Mouse (Mus musculus) stomach, embryonic 16.5 days (tissue): ENCODE data around the gene Sh3bp5. TPM values are rescaled to one million over a fixed set of nuclear protein-coding genes. Genes with fewer than 3 reads are reported as not detected.
"Not testable (repeated sequence)": the region's sequence is repeated elsewhere in the genome, so short reads cannot be mapped to it uniquely, and the experiment has no call there.

Experiments used
- ATAC-seq: fragments of 200-750 bp; cut with Nextera tagmentation; 2 replicates; pipeline ENCODE4 v1.8.0; 2017; ENCODE audit warnings: moderate number of reproducible peaks, moderate TSS enrichment; ENCODE audit not compliant: insufficient read depth, low FRiP score
- H3K27ac ChIP-seq: fragments of 300-500 bp; sonication (generic); 2 replicates; pipeline ENCODE4 v1.5.1; 2014; ENCODE audit warnings: low read length
- H3K27me3 ChIP-seq: fragments of 300-500 bp; sonication (generic); 2 replicates; pipeline ENCODE4 v1.6.1; 2014; ENCODE audit warnings: low read length, control low read depth, mixed read lengths; ENCODE audit not compliant: control insufficient read depth, insufficient read depth
- H3K36me3 ChIP-seq: fragments of 300-500 bp; sonication (generic); 2 replicates; pipeline ENCODE4 v1.6.1; 2014; ENCODE audit warnings: low read length; ENCODE audit not compliant: control insufficient read depth, insufficient read depth
- H3K4me1 ChIP-seq: fragments of 300-500 bp; sonication (generic); 2 replicates; pipeline ENCODE4 v1.6.1; 2014; ENCODE audit warnings: low read length, control low read depth, mixed read lengths; ENCODE audit not compliant: control insufficient read depth, insufficient read depth
- H3K4me2 ChIP-seq: fragments of 300-500 bp; sonication (generic); 2 replicates; pipeline ENCODE4 v1.6.1; 2014; ENCODE audit warnings: low read depth, low read length, mixed read lengths
- H3K4me3 ChIP-seq: fragments of 300-500 bp; sonication (generic); replicated peaks from 2 replicates; pipeline ENCODE4 v1.5.1; 2014; ENCODE audit warnings: mild to moderate bottlenecking, low read length
- H3K9ac ChIP-seq: fragments of 300-500 bp; sonication (generic); 2 replicates; pipeline ENCODE4 v1.6.1; 2014; ENCODE audit warnings: low read length
- H3K9me3 ChIP-seq: fragments of 300-500 bp; sonication (generic); replicated peaks from 2 replicates; pipeline ENCODE4 v1.6.1; 2016; ENCODE audit warnings: low read length, control low read depth; ENCODE audit not compliant: control insufficient read depth
- WGBS: fragments of 180-500 bp; shearing (Covaris S2); extraction: QIAGEN DNeasy Blood & Tissue Kit; methylation state at CpG from one replicate; pipeline ENCODE4 v1.1.7; 2014; 5-methylcytosine and 5-hydroxymethylcytosine counted together
- polyA plus RNA-seq: library from polyadenylated mRNA; unstranded; fragments of >200 nt; fragmentation: Nextera tagmentation; extraction: Ambion mirVana; gene quantifications from 2 replicates; pipeline ENCODE4 v1.2.1, GENCODE M21; 2015

The Sh3bp5 gene
- polyA plus RNA-seq = 19.5 and 20.0 TPM in 2 replicates

GRCm38 (mm10) chr14:31435930-31436693, at the start of gene Sh3bp5:
Gene Sh3bp5 (minus strand): TSS chr14:31436078.
- peak within 1 kb of the TSS; percentile 78 for H3K9ac ChIP-seq
- no peaks in the 10 kb centered on the region for H3K27me3 ChIP-seq
- no peaks in the 10 kb centered on the region for H3K36me3 ChIP-seq
- peak; percentile 93 for ATAC-seq
- 8% methylated on average over 49 of the region's 49 CpGs for WGBS
- no peaks in the 10 kb centered on the region for H3K9me3 ChIP-seq
- peaks cover 13% of the 10 kb centered on the region; the same call in 1 of the 2 replicates for H3K4me1 ChIP-seq
- peak within 1 kb of the TSS; percentile 72 for H3K4me3 ChIP-seq
- H3K4me2 ChIP-seq = peak within 1 kb of the TSS; percentile 95
- H3K27ac ChIP-seq = peak within 1 kb of the TSS; percentile 42

DNA sequence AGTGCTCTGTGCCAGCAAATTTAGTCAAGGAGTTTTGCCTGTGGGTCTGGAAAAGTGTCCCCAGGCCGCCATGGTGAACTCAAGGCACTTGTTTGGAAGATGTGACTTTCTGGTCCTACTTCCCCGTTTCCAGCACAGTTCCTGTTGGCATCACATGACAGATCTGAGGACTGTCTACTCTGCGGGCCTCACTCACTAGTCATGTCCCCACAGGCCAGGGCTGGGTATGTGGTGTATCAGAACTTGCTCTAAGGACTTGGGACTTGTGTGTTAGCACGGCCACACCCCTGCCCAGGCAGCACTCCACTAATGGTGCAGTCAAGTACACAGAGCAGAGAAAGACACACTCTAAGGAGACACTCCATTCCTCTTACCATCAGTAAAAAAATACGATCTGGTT, 46.5 kb upstream of the Sh3bp5 start:
- Histone ChIP-seq H3K4me2 (no peak overlapping the region), H3K4me3 (no peak overlapping the region), H3K9ac (no peak overlapping the region), H3K9me3 (no peaks in the 10 kb centered on the region), H3K27ac (no peak overlapping the region), H3K4me1 (no peaks in the 10 kb centered on the region), H3K36me3 (peaks cover 35% of the 10 kb centered on the region), H3K27me3 (no peaks in the 10 kb centered on the region)
- peak; percentile 47; the same call in 1 of the 2 replicates for ATAC-seq
- 84% methylated on average over 5 of the region's 5 CpGs for WGBS

DNA sequence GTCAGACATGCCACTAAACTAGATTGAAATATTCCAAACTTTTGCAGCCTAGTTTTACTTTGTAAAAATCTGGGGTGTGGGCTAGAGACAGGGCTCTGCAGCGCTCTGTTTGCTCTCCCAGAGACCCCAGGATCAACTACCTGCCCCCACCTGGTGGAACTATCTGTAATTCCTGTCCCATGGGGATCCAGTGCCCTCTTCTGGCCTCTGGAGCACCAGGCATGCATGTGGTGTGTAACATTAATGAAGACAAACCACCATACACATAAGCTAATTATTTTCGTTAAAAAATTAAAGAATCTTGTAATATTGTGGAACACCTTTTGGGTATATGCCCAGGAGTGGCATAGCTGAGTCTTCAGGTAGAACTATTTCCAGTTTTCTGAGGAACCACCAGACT, 37.4 kb upstream of the Sh3bp5 start:
- ATAC-seq = no peak
- 81% methylated on average over 2 of the region's 2 CpGs for WGBS
- H3K27me3 ChIP-seq = no peaks in the 10 kb centered on the region

GRCm38 (mm10) chr14:31472451-31473061, 36.7 kb upstream of the Sh3bp5 start:
- no peaks in the 10 kb centered on the region for H3K36me3 ChIP-seq
- no peak overlapping the region for H3K4me2 ChIP-seq
- no peak overlapping the region for H3K9ac ChIP-seq
- no peaks in the 10 kb centered on the region for H3K4me1 ChIP-seq
- no peaks in the 10 kb centered on the region for H3K9me3 ChIP-seq
- no peak for ATAC-seq
- 5% methylated on average over 5 of the region's 5 CpGs for WGBS
- no peak overlapping the region for H3K27ac ChIP-seq
- H3K4me3 ChIP-seq = no peak overlapping the region
- H3K27me3 ChIP-seq = no peaks in the 10 kb centered on the region

More for the DNA sequence above, 37.4 kb upstream of the Sh3bp5 start:
- Histone ChIP-seq H3K27ac (no peak overlapping the region), H3K9ac (no peak overlapping the region), H3K4me2 (no peak overlapping the region), H3K36me3 (no peaks in the 10 kb centered on the region), H3K9me3 (no peaks in the 10 kb centered on the region), H3K4me3 (no peak overlapping the region), H3K4me1 (no peaks in the 10 kb centered on the region)

DNA sequence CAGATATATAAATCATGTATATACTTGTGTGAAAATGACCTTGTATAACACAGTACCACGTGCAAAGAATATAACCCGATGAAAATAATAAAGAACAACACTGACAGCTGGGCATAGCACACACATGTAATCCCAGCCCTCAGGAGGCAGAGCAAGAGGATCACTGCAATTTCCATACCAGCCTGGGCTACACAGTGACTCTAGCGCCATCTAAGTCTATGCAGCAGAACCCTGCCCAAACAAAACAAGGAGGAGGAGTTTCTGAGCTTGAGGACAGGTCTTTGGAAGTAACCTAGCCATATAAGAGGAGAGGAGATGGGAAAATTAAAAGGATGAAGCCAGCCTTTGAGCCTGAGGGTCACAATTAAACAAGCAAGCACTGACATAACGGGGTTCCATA, 33.8 kb upstream of the Sh3bp5 start:
- Histone ChIP-seq H3K27ac (no peak overlapping the region), H3K36me3 (no peaks in the 10 kb centered on the region), H3K4me3 (no peak overlapping the region), H3K27me3 (no peaks in the 10 kb centered on the region), H3K9ac (no peak overlapping the region), H3K4me2 (no peak overlapping the region), H3K9me3 (no peaks in the 10 kb centered on the region), H3K4me1 (no peaks in the 10 kb centered on the region)
- WGBS = 59% methylated on average over 4 of the region's 4 CpGs
- ATAC-seq = no peak

GRCm38 (mm10) chr14:31464176-31464575, 28.3 kb upstream of the Sh3bp5 start:
- Histone ChIP-seq H3K4me3 (no peak overlapping the region), H3K36me3 (no peaks in the 10 kb centered on the region), H3K27me3 (no peaks in the 10 kb centered on the region), H3K9ac (no peak overlapping the region), H3K27ac (no peak overlapping the region), H3K4me1 (no peaks in the 10 kb centered on the region), H3K9me3 (no peaks in the 10 kb centered on the region), H3K4me2 (no peak overlapping the region)
- no peak for ATAC-seq
- WGBS = 52% methylated on average over 8 of the region's 8 CpGs

- H3K36me3 ChIP-seq = no peaks in the 10 kb centered on the region
Observed at GRCm38 (mm10) chr14:31462886-31463285, 27.0 kb upstream of the Sh3bp5 start.

DNA sequence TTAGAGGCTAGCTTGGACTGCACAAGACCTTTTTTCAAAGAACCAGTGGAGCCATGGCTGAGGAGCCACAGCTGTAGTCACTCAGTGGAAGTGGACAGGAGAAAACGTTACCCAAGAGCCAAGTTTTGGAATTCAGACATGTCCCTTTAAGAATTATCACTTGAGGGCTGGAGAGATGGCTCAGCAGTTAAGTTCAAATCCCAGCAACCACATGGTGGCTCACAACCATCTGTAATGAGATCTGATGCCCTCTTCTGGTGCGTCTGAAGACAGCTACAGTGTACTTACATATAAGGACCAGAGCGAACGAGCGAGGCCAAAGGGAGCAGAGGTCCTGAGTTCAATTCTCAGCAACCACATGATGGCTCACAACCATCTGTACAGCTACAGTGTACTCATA, 26.3 kb upstream of the Sh3bp5 start:
- H3K4me3 ChIP-seq, H3K4me2 ChIP-seq, H3K27ac ChIP-seq, H3K27me3 ChIP-seq, H3K9ac ChIP-seq, ATAC-seq, H3K9me3 ChIP-seq, H3K4me1 ChIP-seq, H3K36me3 ChIP-seq: not testable (repeated sequence)
- 68% methylated on average over 5 of the region's 5 CpGs for WGBS

More at GRCm38 (mm10) chr14:31462886-31463285, 27.0 kb upstream of the Sh3bp5 start:
- Histone ChIP-seq H3K27ac (peak overlapping the region; percentile 59), H3K27me3 (no peaks in the 10 kb centered on the region), H3K4me2 (no peak overlapping the region), H3K4me1 (no peaks in the 10 kb centered on the region; the same call in 1 of the 2 replicates), H3K9ac (peak overlapping the region; percentile 0; the same call in 1 of the 2 replicates), H3K9me3 (no peaks in the 10 kb centered on the region), H3K4me3 (no peak overlapping the region)
- peak; percentile 71; the same call in 1 of the 2 replicates for ATAC-seq
- 61% methylated on average over 6 of the region's 6 CpGs for WGBS

DNA sequence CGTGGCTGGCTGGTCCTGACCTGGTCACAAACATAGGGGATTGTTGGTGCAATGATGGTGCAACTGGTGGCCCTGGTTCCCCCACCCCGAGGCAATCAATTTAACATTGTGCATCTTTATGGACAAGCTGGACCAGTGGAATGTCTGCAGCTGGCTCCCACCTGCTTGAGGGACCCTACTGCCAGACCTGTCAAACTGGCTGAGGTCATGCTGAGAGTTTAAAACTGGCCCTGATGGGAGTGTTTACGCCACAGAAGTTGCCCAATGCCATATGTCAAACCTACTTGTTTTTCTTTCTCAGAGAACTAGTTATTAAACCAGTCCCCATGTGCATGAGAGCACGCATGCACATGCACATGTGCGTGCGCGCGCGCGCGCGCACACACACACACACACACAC, 22.1 kb upstream of the Sh3bp5 start:
- Histone ChIP-seq H3K27ac (no peak overlapping the region), H3K27me3 (no peaks in the 10 kb centered on the region), H3K4me2 (no peak overlapping the region), H3K9ac (no peak overlapping the region), H3K4me3 (no peak overlapping the region), H3K9me3 (no peaks in the 10 kb centered on the region), H3K4me1 (no peaks in the 10 kb centered on the region; the same call in 1 of the 2 replicates), H3K36me3 (no peaks in the 10 kb centered on the region)
- 83% methylated on average over 12 of the region's 12 CpGs for WGBS
- no peak for ATAC-seq
